Mouse (Mus musculus) heart, adult 2 months (tissue): ENCODE measurements at regions not wholly inside any gene's neighbourhood (a gene's known extent, or its start where the extent isn't known, plus 50 kb on each side); places are given as distances from the start of the nearest gene placed in this dataset.

ENCODE experiments used
- CTCF ChIP-seq: fragments of 200-600 bp; IDR thresholded peaks from 2 replicates; pipeline ENCODE4 v1.8.1; 2022; ENCODE audit warnings: antibody characterized with exemption, mild to moderate bottlenecking, moderate library complexity
- EP300 ChIP-seq: fragments of 200-500 bp; IDR thresholded peaks from 2 replicates; pipeline ENCODE4 v1.6.1; 2011; ENCODE audit warnings: low read depth, low read length, control low read depth; ENCODE audit not compliant: insufficient read depth
- POLR2A ChIP-seq: fragments of 200-500 bp; IDR thresholded peaks from 2 replicates; pipeline ENCODE4 v1.6.1; 2011; ENCODE audit warnings: mild to moderate bottlenecking, low read depth, low read length, control low read depth; ENCODE audit not compliant: insufficient read depth

DNA sequence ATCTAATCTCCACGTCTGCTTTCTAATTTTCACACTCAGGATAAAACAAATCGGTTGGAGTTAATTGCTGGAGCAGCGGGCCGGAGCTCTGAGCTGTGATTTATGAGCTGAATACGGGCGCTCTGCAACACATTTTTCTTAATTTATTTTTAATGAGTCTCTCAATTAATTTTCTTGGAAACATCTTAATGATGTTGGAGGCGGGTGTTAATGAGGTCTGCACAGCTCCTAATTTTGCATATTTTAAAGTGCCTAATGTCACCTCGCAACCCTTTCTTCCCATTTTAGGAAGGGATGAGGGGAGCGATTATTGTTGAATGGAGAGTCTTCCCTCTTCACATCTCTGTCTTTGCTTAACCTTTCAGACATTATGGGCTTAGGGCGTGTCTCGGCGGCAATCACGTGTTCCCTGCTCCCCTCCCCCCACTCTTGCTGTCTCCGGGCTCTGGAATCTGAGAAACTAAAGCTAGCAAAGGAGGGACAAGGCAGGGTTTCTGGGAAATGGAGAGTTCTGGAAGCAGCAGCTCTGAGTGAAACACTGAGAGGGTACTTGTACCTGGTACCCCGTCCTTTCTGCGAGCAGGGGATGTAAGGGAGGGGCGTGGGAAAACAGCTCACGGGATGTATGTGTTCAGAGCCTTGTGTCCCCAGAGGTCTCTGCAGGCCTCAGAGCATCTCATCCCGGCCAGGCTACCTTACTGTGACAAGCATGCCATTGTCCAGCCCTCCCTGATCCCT lies 56.8 kb upstream of the Pmfbp1 start:
- TF ChIP-seq POLR2A: no peak
- no peak for TF ChIP-seq EP300
- no peak for TF ChIP-seq CTCF
